ENCODE assay signal across 29 mouse cellular contexts in genomic region chr6:59315868-59316267, GRCm38 (mm10).
DNase-seq lines count a peak whose midpoint lies in the region; ATAC-seq and TF ChIP-seq lines count a peak whose summit lies in the region.
"Had no signal": no experiment of that assay in that cellular context is flagged by ENCODE, and none has a peak within 500 bp of the region (broad histone marks: within the 10 kb centered on the region; RNA-seq: fewer than 3 reads in every experiment).

No protein-coding gene starts in this region.

- no peaks in the 10 kb centered on the region for H3K79me2 ChIP-seq in CH12.LX (replicated peaks; ENCODE audit: control insufficient read depth, extremely low read depth, insufficient read depth, poor library complexity, severe bottlenecking)

- no peak overlapping the region for H3K4me2 ChIP-seq in forebrain, embryonic 14.5 days (ENCODE audit: low read length)
- H3K4me2 ChIP-seq in forebrain, embryonic 11.5 days (ENCODE audit: low read depth, low read length, severe bottlenecking): no peak overlapping the region
- no peak overlapping the region for H3K4me2 ChIP-seq in CH12.LX (ENCODE audit: insufficient read depth, low read depth, poor library complexity, severe bottlenecking)
- H3K4me2 ChIP-seq: embryonic facial prominence, embryonic 12.5 days; embryonic facial prominence, embryonic 15.5 days; forebrain, embryonic 13.5 days; heart, embryonic 12.5 days; heart, embryonic 15.5 days; hindbrain, embryonic 15.5 days had no signal

- no peaks in the 10 kb centered on the region for H3K4me1 ChIP-seq in forebrain, embryonic 14.5 days (ENCODE audit: control insufficient read depth, insufficient read depth, low read length)
- H3K4me1 ChIP-seq in forebrain, embryonic 11.5 days (replicated peaks; ENCODE audit: control insufficient read depth, insufficient read depth, low read length): no peaks in the 10 kb centered on the region
- peaks cover 0 to 53% of the 10 kb centered on the region in 2 experiments; a peak in 2 of 4 replicates for H3K4me1 ChIP-seq in CH12.LX (ENCODE audit: control insufficient read depth in 1 of 2, insufficient read depth in 2 of 2)
- H3K4me1 ChIP-seq: embryonic facial prominence, embryonic 12.5 days; embryonic facial prominence, embryonic 15.5 days; forebrain, embryonic 13.5 days; hindbrain, embryonic 15.5 days had no signal

- no peak overlapping the region for H3K4me3 ChIP-seq in forebrain, embryonic 14.5 days (ENCODE audit: low read depth, low read length)
- no peak overlapping the region for H3K4me3 ChIP-seq in forebrain, embryonic 11.5 days (ENCODE audit: low read depth, low read length)
- no peak overlapping the region for H3K4me3 ChIP-seq in CH12.LX (replicated peaks in 1 of 3; ENCODE audit: low read depth in 2 of 3, low read length in 2 of 3, poor library complexity in 1 of 3)
- H3K4me3 ChIP-seq: embryonic facial prominence, embryonic 12.5 days; embryonic facial prominence, embryonic 15.5 days; forebrain, embryonic 13.5 days; gastrocnemius, adult 2 months; heart, embryonic 12.5 days; heart, embryonic 15.5 days; hindbrain, embryonic 15.5 days had no signal

- peak; percentile 1 for DNase-seq in forebrain, embryonic 14.5 days (ENCODE audit: low spot score)
- DNase-seq in forebrain, embryonic 11.5 days (ENCODE audit: low spot score): no peak
- peak; percentile 48 for DNase-seq in CD4-positive helper T cell, adult 2 months (ENCODE audit: low read depth, low spot score)
- DNase-seq in CH12.LX (ENCODE audit: extremely low read depth): peak; percentile 49
- DNase-seq in induced T-regulatory cell, adult 2 months (ENCODE audit: low read depth): peak; percentile 63
- DNase-seq in cerebellum, adult 18-20 months: no peak
- no peak for DNase-seq in lung, postnatal 36 days
- DNase-seq in heart, adult 11 months: no peak
- DNase-seq: adrenal gland, adult 2 months; adrenal gland, postnatal 14 days; cerebellum, adult 11-12 months; cerebellum, adult 9-10 months; cerebellum, postnatal 14 days; gastrocnemius, adult 2 months; gastrocnemius, postnatal 14 days; heart, adult 18-20 months; heart, postnatal 10 days; heart, postnatal 4 days; kidney, adult 18-20 months; kidney, adult 9 months had no signal

- dilution Hi-C loops in CH12.LX (cut with MboI; ENCODE audit: extremely low pct_ligation_motif_present, extremely low pct_unique_long_range_greater_than_20kb, low sequenced_read_pairs): no loop called here

- no peak for TF ChIP-seq RAD21 in CH12.LX (IDR thresholded peaks at IDR 0.05; ENCODE audit: low read depth, low read length)

- TF ChIP-seq POLR2A in CH12.LX (IDR thresholded peaks at IDR 0.05; ENCODE audit: low read depth, low read length): no peak

- no peaks in the 10 kb centered on the region for H3K9me3 ChIP-seq in forebrain, embryonic 14.5 days (replicated peaks; ENCODE audit: control insufficient read depth, low read length)
- no peaks in the 10 kb centered on the region for H3K9me3 ChIP-seq in forebrain, embryonic 11.5 days (ENCODE audit: control insufficient read depth, low read length)
- H3K9me3 ChIP-seq in CH12.LX (replicated peaks; ENCODE audit: low read length): no peaks in the 10 kb centered on the region
- H3K9me3 ChIP-seq: embryonic facial prominence, embryonic 12.5 days; embryonic facial prominence, embryonic 15.5 days; forebrain, embryonic 13.5 days; G1E; heart, embryonic 12.5 days; heart, embryonic 15.5 days; hindbrain, embryonic 15.5 days had no signal

- no peak overlapping the region for H3K27ac ChIP-seq in forebrain, embryonic 14.5 days (ENCODE audit: low read depth, low read length)
- H3K27ac ChIP-seq in forebrain, embryonic 11.5 days (ENCODE audit: low read depth, low read length): no peak overlapping the region
- H3K27ac ChIP-seq in CH12.LX (ENCODE audit: insufficient read depth, low read depth): no peak overlapping the region
- H3K27ac ChIP-seq: embryonic facial prominence, embryonic 12.5 days; embryonic facial prominence, embryonic 15.5 days; forebrain, embryonic 13.5 days; gastrocnemius, adult 2 months; heart, embryonic 15.5 days; hindbrain, embryonic 15.5 days had no signal

- peak; percentile 81 for TF ChIP-seq EP300 in CH12.LX (IDR thresholded peaks at IDR 0.05; ENCODE audit: low read length)

- H3K27me3 ChIP-seq in forebrain, embryonic 14.5 days (replicated peaks; ENCODE audit: control insufficient read depth, insufficient read depth, low read length): no peaks in the 10 kb centered on the region
- no peaks in the 10 kb centered on the region for H3K27me3 ChIP-seq in forebrain, embryonic 11.5 days (ENCODE audit: control insufficient read depth, insufficient read depth, low read length)
- H3K27me3 ChIP-seq in CH12.LX (replicated peaks): no peaks in the 10 kb centered on the region
- H3K27me3 ChIP-seq: embryonic facial prominence, embryonic 12.5 days; embryonic facial prominence, embryonic 15.5 days; forebrain, embryonic 13.5 days; heart, embryonic 12.5 days; heart, embryonic 15.5 days; hindbrain, embryonic 15.5 days; Patski had no signal

- no peak overlapping the region for H3K9ac ChIP-seq in forebrain, embryonic 14.5 days (ENCODE audit: low read length)
- no peak overlapping the region for H3K9ac ChIP-seq in forebrain, embryonic 11.5 days (ENCODE audit: low read length)
- H3K9ac ChIP-seq in CH12.LX (ENCODE audit: insufficient read depth, low read depth): no peak overlapping the region
- H3K9ac ChIP-seq: embryonic facial prominence, embryonic 12.5 days; embryonic facial prominence, embryonic 15.5 days; forebrain, embryonic 13.5 days; heart, embryonic 12.5 days; heart, embryonic 15.5 days; hindbrain, embryonic 15.5 days had no signal

- in situ Hi-C loops in CH12.LX (cut with MboI; ENCODE audit: low pct_ligation_motif_present, low pct_unique_long_range_greater_than_20kb, low sequenced_read_pairs): no loop called here

- no peaks in the 10 kb centered on the region for H3K36me3 ChIP-seq in forebrain, embryonic 14.5 days (ENCODE audit: control insufficient read depth, insufficient read depth, low read length)
- no peaks in the 10 kb centered on the region for H3K36me3 ChIP-seq in forebrain, embryonic 11.5 days (ENCODE audit: control insufficient read depth, insufficient read depth, low read length)
- H3K36me3 ChIP-seq in CH12.LX (replicated peaks in 1 of 2; ENCODE audit: control insufficient read depth in 1 of 2, insufficient read depth in 1 of 2, low read length in 1 of 2): no peaks in the 10 kb centered on the region
- H3K36me3 ChIP-seq: embryonic facial prominence, embryonic 12.5 days; embryonic facial prominence, embryonic 15.5 days; G1E; heart, embryonic 12.5 days; heart, embryonic 15.5 days; hindbrain, embryonic 15.5 days had no signal

- no peak for ATAC-seq in forebrain, embryonic 14.5 days
- no peak for ATAC-seq in forebrain, embryonic 11.5 days (replicated peaks; ENCODE audit: low FRiP score)
- ATAC-seq: forebrain, embryonic 13.5 days; intestine, embryonic 16.5 days; Patski had no signal

- TF ChIP-seq CTCF in CH12.LX (conservative IDR thresholded peaks at IDR 0.05 in 1 of 2, IDR thresholded peaks at IDR 0.05 in 1 of 2; ENCODE audit: low read depth in 2 of 2, low read length in 2 of 2): no peak

TF ChIP-seq in CH12.LX, 34 proteins besides CTCF, POLR2A, EP300 and RAD21:
- peak; percentile 74 for TF ChIP-seq ETS1 (conservative IDR thresholded peaks at IDR 0.05; ENCODE audit: low read depth, low read length)
- TF ChIP-seq BHLHE40 (IDR thresholded peaks at IDR 0.05; ENCODE audit: low read depth, low read length): peak; percentile 46
- TF ChIP-seq ZNF384 (IDR thresholded peaks at IDR 0.05; ENCODE audit: low read depth, low read length): no peak
- TF ChIP-seq JUND (conservative IDR thresholded peaks at IDR 0.05; ENCODE audit: low read depth, low read length): peak; percentile 83
- peak; percentile 31; the same call in 1 of the 2 replicates for TF ChIP-seq JUN (IDR thresholded peaks at IDR 0.05; ENCODE audit: insufficient read depth, low read depth, low read length)
- no peak for TF ChIP-seq NRF1 (IDR thresholded peaks at IDR 0.05; ENCODE audit: low read depth, low read length)
- peak; percentile 27; the same call in 1 of the 2 replicates for TF ChIP-seq USF1 (IDR thresholded peaks at IDR 0.05; ENCODE audit: low read depth, low read length)
- TF ChIP-seq IRF4 (IDR thresholded peaks at IDR 0.05; ENCODE audit: low read depth, low read length): peak; percentile 76

Comparison
In these comparisons a context has a peak if more than half of its experiments do, and no peak if none do; other contexts are left out.
1. DNase-seq: peak in forebrain, embryonic 14.5 days (single experiment), CD4-positive helper T cell, adult 2 months (single experiment), CH12.LX (single experiment) and induced T-regulatory cell, adult 2 months (single experiment); none in forebrain, embryonic 11.5 days (single experiment), cerebellum, adult 18-20 months (0 of 2), lung, postnatal 36 days (single experiment) and heart, adult 11 months (single experiment).